Mouse (Mus musculus): Measurements from ENCODE around the gene Sytl5.

DNA sequence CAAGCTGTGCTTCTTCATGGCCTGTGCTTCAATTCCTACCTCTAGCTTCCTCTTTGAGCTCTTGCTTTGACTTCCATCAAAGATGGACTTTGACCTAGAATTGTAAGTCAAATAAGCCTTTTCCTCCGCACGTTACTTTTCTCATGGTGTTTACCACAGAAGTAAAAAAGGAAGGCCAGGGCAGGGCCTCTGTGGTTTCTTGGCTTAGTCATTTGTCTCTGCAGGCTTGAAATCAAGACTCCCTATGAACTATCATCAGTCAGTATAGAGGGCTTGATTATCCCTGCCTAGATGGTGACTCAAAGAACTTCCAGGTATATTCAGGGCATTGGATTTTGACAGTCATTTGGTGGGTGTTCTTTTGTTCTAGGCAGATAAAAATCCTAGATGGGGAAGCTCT lies 9.9 kb upstream of the Sytl5 start:
- no peak for TF ChIP-seq ETS1 (IDR thresholded peaks at IDR 0.05; ENCODE audit: low read depth, low read length)
- TF ChIP-seq NELFE (IDR thresholded peaks at IDR 0.05; ENCODE audit: low read depth, low read length), result no peak
- TF ChIP-seq POLR2A (IDR thresholded peaks at IDR 0.05; ENCODE audit: control insufficient read depth in 1 of 2, insufficient read depth in 1 of 2, low read depth in 1 of 2, low read length in 2 of 2, poor library complexity in 1 of 2), result no peak
- no peak for TF ChIP-seq CTCF (IDR thresholded peaks at IDR 0.05 in 2 of 3, conservative IDR thresholded peaks at IDR 0.05 in 1 of 3; ENCODE audit: control insufficient read depth in 1 of 3, insufficient read depth in 1 of 3, low read depth in 2 of 3, low read length in 3 of 3, poor library complexity in 1 of 3, severe bottlenecking in 1 of 3)
